Mouse (Mus musculus): Measurements from ENCODE around the gene Kdm5a. TPM values are rescaled to one million over a fixed set of nuclear protein-coding genes. Genes with fewer than 3 reads are reported as not detected.

The Kdm5a gene
- polyA plus RNA-seq, 1 experiment from 2014 or later = 57.4 TPM

GRCm38 (mm10) chr6:120472455-120473140 is 108.7 kb downstream of the Kdm5a start:
- DNase-seq (ENCODE audit: low spot score) = peak; percentile 50
- peak overlapping the region; percentile 85 for H3K27ac ChIP-seq (ENCODE audit: low read depth, low read length)
- H3K27me3 ChIP-seq (ENCODE audit: control insufficient read depth, insufficient read depth, low read length) = no peaks in the 10 kb centered on the region
- H3K9me3 ChIP-seq (ENCODE audit: control insufficient read depth, low read length) = no peaks in the 10 kb centered on the region
- H3K4me3 ChIP-seq (ENCODE audit: low read depth, low read length) = no peak overlapping the region
- H3K4me2 ChIP-seq (replicated peaks; ENCODE audit: low read depth, low read length) = 0 out of 2 replicates have a peak overlapping the region, but pooled peaks have one; percentile 17
- 13% methylated on average over 8 of the region's 8 CpGs for WGBS
- peak; percentile 61 for ATAC-seq (ENCODE audit: low FRiP score)
- peak overlapping the region; percentile 23; the same call in 1 of the 2 replicates for H3K9ac ChIP-seq (ENCODE audit: low read depth, low read length)
- no peaks in the 10 kb centered on the region for H3K36me3 ChIP-seq (ENCODE audit: control insufficient read depth, insufficient read depth, low read length)
- peaks cover 11% of the 10 kb centered on the region for H3K4me1 ChIP-seq (replicated peaks; ENCODE audit: control insufficient read depth, insufficient read depth, low read length)

DNA sequence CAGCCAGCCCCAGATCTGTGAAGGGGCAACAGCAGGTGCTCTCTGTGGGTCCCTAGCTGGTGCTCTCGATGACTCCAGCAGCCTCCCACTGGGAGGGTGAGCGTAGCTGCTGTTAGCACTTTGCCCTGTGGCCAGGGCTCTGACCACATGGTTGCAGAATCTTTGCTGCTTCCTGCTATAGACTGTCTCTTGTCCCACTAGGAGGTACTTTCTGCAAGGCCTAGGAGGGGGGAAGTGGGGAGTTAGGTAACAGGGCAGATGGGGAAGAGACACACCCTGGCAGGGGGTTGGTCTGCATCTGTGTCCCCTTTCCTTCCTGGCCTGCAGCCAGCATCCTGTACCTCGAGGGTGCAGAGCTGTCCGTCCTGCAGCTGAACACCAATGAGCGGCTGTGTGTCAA is 109.5 kb downstream of the Kdm5a start:
- peak overlapping the region; percentile 85 for H3K27ac ChIP-seq (ENCODE audit: low read depth, low read length)
- no peak overlapping the region for H3K9ac ChIP-seq (ENCODE audit: low read depth, low read length)
- no peaks in the 10 kb centered on the region for H3K9me3 ChIP-seq (ENCODE audit: control insufficient read depth, low read length)
- no peak overlapping the region for H3K4me2 ChIP-seq (replicated peaks; ENCODE audit: low read depth, low read length)
- no peak overlapping the region for H3K4me3 ChIP-seq (ENCODE audit: low read depth, low read length)
- H3K4me1 ChIP-seq (replicated peaks; ENCODE audit: control insufficient read depth, insufficient read depth, low read length) = peaks cover 11% of the 10 kb centered on the region
- peak; percentile 34 for DNase-seq (ENCODE audit: low spot score)
- ATAC-seq (ENCODE audit: low FRiP score) = peak; percentile 21; the same call in 1 of the 2 replicates
- WGBS = 32% methylated on average over 5 of the region's 5 CpGs
- H3K27me3 ChIP-seq (ENCODE audit: control insufficient read depth, insufficient read depth, low read length) = no peaks in the 10 kb centered on the region
- no peaks in the 10 kb centered on the region for H3K36me3 ChIP-seq (ENCODE audit: control insufficient read depth, insufficient read depth, low read length)

GRCm38 (mm10) chr6:120475288-120475687 is 111.4 kb downstream of the Kdm5a start:
- Histone ChIP-seq H3K4me1 (replicated peaks; ENCODE audit: control insufficient read depth, insufficient read depth, low read length) (peaks cover 11% of the 10 kb centered on the region), H3K4me3 (ENCODE audit: low read depth, low read length) (no peak overlapping the region), H3K9ac (ENCODE audit: low read depth, low read length) (no peak overlapping the region), H3K9me3 (ENCODE audit: control insufficient read depth, low read length) (no peaks in the 10 kb centered on the region), H3K4me2 (replicated peaks; ENCODE audit: low read depth, low read length) (no peak overlapping the region), H3K27ac (ENCODE audit: low read depth, low read length) (no peak overlapping the region), H3K27me3 (ENCODE audit: control insufficient read depth, insufficient read depth, low read length) (no peaks in the 10 kb centered on the region), H3K36me3 (ENCODE audit: control insufficient read depth, insufficient read depth, low read length) (no peaks in the 10 kb centered on the region)
- ATAC-seq (ENCODE audit: low FRiP score) = no peak
- 87% methylated on average over 8 of the region's 8 CpGs for WGBS
- DNase-seq (ENCODE audit: low spot score) = no peak

- 91% methylated on average over 2 of the region's 2 CpGs for WGBS
- Histone ChIP-seq H3K4me2 (replicated peaks; ENCODE audit: low read depth, low read length) (no peak overlapping the region), H3K27ac (ENCODE audit: low read depth, low read length) (no peak overlapping the region), H3K9ac (ENCODE audit: low read depth, low read length) (no peak overlapping the region), H3K27me3 (ENCODE audit: control insufficient read depth, insufficient read depth, low read length) (no peaks in the 10 kb centered on the region), H3K4me1 (replicated peaks; ENCODE audit: control insufficient read depth, insufficient read depth, low read length) (no peaks in the 10 kb centered on the region), H3K9me3 (ENCODE audit: control insufficient read depth, low read length) (no peaks in the 10 kb centered on the region), H3K36me3 (ENCODE audit: control insufficient read depth, insufficient read depth, low read length) (0 out of 2 replicates have a peak, but pooled peaks cover 4% of the 10 kb centered on the region), H3K4me3 (ENCODE audit: low read depth, low read length) (no peak overlapping the region)
- DNase-seq (ENCODE audit: low spot score) (no peak), ATAC-seq (ENCODE audit: low FRiP score) (no peak)
These were observed 115.4 kb downstream of the Kdm5a start for GRCm38 (mm10) chr6:120479302-120479701.

GRCm38 (mm10) chr6:120480361-120480760 is 116.4 kb downstream of the Kdm5a start:
- Histone ChIP-seq H3K4me3 (ENCODE audit: low read depth, low read length) (no peak overlapping the region), H3K9me3 (ENCODE audit: control insufficient read depth, low read length) (no peaks in the 10 kb centered on the region), H3K9ac (ENCODE audit: low read depth, low read length) (no peak overlapping the region), H3K27ac (ENCODE audit: low read depth, low read length) (no peak overlapping the region), H3K27me3 (ENCODE audit: control insufficient read depth, insufficient read depth, low read length) (no peaks in the 10 kb centered on the region), H3K36me3 (ENCODE audit: control insufficient read depth, insufficient read depth, low read length) (0 out of 2 replicates have a peak, but pooled peaks cover 4% of the 10 kb centered on the region), H3K4me1 (replicated peaks; ENCODE audit: control insufficient read depth, insufficient read depth, low read length) (no peaks in the 10 kb centered on the region), H3K4me2 (replicated peaks; ENCODE audit: low read depth, low read length) (no peak overlapping the region)
- DNase-seq (ENCODE audit: low spot score) = no peak
- 94% methylated on average over 5 of the region's 5 CpGs for whole genome bisulfite sequencing
- no peak for ATAC-seq (ENCODE audit: low FRiP score)

GRCm38 (mm10) chr6:120481538-120481937 is 117.6 kb downstream of the Kdm5a start:
- Histone ChIP-seq H3K4me2 (replicated peaks; ENCODE audit: low read depth, low read length) (no peak overlapping the region), H3K9ac (ENCODE audit: low read depth, low read length) (no peak overlapping the region), H3K9me3 (ENCODE audit: control insufficient read depth, low read length) (no peaks in the 10 kb centered on the region), H3K4me1 (replicated peaks; ENCODE audit: control insufficient read depth, insufficient read depth, low read length) (no peaks in the 10 kb centered on the region), H3K27me3 (ENCODE audit: control insufficient read depth, insufficient read depth, low read length) (no peaks in the 10 kb centered on the region), H3K36me3 (ENCODE audit: control insufficient read depth, insufficient read depth, low read length) (0 out of 2 replicates have a peak, but pooled peaks cover 4% of the 10 kb centered on the region), H3K27ac (ENCODE audit: low read depth, low read length) (no peak overlapping the region), H3K4me3 (ENCODE audit: low read depth, low read length) (no peak overlapping the region)
- DNase-seq (ENCODE audit: low spot score) (no peak), ATAC-seq (ENCODE audit: low FRiP score) (no peak)
- 92% methylated on average over 6 of the region's 6 CpGs for WGBS

DNA sequence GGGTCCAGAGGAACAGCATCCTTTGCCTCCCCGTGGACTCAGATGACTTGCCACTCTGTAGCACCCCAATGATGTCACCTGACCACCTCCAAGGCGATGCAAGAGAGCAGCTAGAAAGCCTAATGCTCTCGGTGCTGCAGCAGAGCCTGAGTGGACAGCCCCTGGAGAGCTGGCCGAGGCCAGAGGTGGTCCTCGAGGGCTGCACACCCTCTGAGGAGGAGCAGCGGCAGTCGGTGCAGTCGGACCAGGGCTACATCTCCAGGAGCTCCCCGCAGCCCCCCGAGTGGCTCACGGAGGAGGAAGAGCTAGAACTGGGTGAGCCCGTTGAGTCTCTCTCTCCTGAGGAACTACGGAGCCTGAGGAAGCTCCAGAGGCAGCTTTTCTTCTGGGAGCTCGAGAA is 118.1 kb downstream of the Kdm5a start:
- Histone ChIP-seq H3K4me3 (ENCODE audit: low read depth, low read length) (no peak overlapping the region), H3K4me2 (replicated peaks; ENCODE audit: low read depth, low read length) (no peak overlapping the region), H3K36me3 (ENCODE audit: control insufficient read depth, insufficient read depth, low read length) (0 out of 2 replicates have a peak, but pooled peaks cover 4% of the 10 kb centered on the region), H3K27ac (ENCODE audit: low read depth, low read length) (no peak overlapping the region), H3K9me3 (ENCODE audit: control insufficient read depth, low read length) (no peaks in the 10 kb centered on the region), H3K9ac (ENCODE audit: low read depth, low read length) (no peak overlapping the region), H3K4me1 (replicated peaks; ENCODE audit: control insufficient read depth, insufficient read depth, low read length) (no peaks in the 10 kb centered on the region), H3K27me3 (ENCODE audit: control insufficient read depth, insufficient read depth, low read length) (no peaks in the 10 kb centered on the region)
- WGBS = 83% methylated on average over 14 of the region's 14 CpGs
- no peak for ATAC-seq (ENCODE audit: low FRiP score)
- no peak for DNase-seq (ENCODE audit: low spot score)

DNA sequence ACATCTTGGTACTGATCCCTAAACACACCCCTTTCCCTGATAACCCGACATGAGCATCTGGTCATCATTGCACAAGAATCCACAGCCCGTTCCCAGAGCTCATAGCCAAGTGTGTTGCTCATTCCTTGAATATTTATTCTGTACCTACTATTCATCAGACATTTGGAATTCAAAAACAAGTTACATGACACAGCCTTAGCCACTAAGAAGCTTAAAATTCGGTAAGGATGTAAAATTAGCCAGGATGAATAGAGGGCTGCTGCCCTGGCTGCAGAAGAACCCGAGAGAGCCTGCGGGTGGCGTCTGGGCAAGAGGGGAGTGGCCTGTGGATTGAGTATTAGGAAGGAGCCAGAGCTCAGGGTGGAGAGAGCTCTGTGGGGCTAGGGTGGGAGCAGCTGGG is 118.8 kb downstream of the Kdm5a start:
- H3K4me1 ChIP-seq (replicated peaks; ENCODE audit: control insufficient read depth, insufficient read depth, low read length) = no peaks in the 10 kb centered on the region
- H3K4me3 ChIP-seq (ENCODE audit: low read depth, low read length) = no peak overlapping the region
- no peak overlapping the region for H3K9ac ChIP-seq (ENCODE audit: low read depth, low read length)
- 0 out of 2 replicates have a peak, but pooled peaks cover 4% of the 10 kb centered on the region for H3K36me3 ChIP-seq (ENCODE audit: control insufficient read depth, insufficient read depth, low read length)
- H3K9me3 ChIP-seq (ENCODE audit: control insufficient read depth, low read length) = no peaks in the 10 kb centered on the region
- no peaks in the 10 kb centered on the region for H3K27me3 ChIP-seq (ENCODE audit: control insufficient read depth, insufficient read depth, low read length)
- H3K27ac ChIP-seq (ENCODE audit: low read depth, low read length) = no peak overlapping the region
- WGBS = 46% methylated on average over 6 of the region's 6 CpGs
- H3K4me2 ChIP-seq (replicated peaks; ENCODE audit: low read depth, low read length) = no peak overlapping the region
- DNase-seq (ENCODE audit: low spot score) (no peak), ATAC-seq (ENCODE audit: low FRiP score) (no peak)

GRCm38 (mm10) chr6:120483211-120483626 is 119.3 kb downstream of the Kdm5a start:
- ATAC-seq (ENCODE audit: low FRiP score) (0 out of 2 replicates have a peak, but pooled peaks have one; percentile 19), DNase-seq (ENCODE audit: low spot score) (peak; percentile 45)
- Histone ChIP-seq H3K27ac (ENCODE audit: low read depth, low read length) (no peak overlapping the region), H3K4me2 (replicated peaks; ENCODE audit: low read depth, low read length) (no peak overlapping the region), H3K4me3 (ENCODE audit: low read depth, low read length) (no peak overlapping the region), H3K36me3 (ENCODE audit: control insufficient read depth, insufficient read depth, low read length) (0 out of 2 replicates have a peak, but pooled peaks cover 4% of the 10 kb centered on the region), H3K4me1 (replicated peaks; ENCODE audit: control insufficient read depth, insufficient read depth, low read length) (no peaks in the 10 kb centered on the region), H3K9ac (ENCODE audit: low read depth, low read length) (no peak overlapping the region), H3K9me3 (ENCODE audit: control insufficient read depth, low read length) (no peaks in the 10 kb centered on the region), H3K27me3 (ENCODE audit: control insufficient read depth, insufficient read depth, low read length) (no peaks in the 10 kb centered on the region)
- 43% methylated on average over 8 of the region's 8 CpGs for WGBS

Data from hindbrain, embryonic 11.5 days (tissue).